Mouse (Mus musculus) heart, postnatal 0 days (tissue): ENCODE data around the gene Gm27021. TPM values are rescaled to one million over a fixed set of nuclear protein-coding genes. Genes with fewer than 3 reads are reported as not detected.

Experiments
- ATAC-seq: fragments of 200-750 bp; cut with Nextera tagmentation; 2 replicates; pipeline ENCODE4 v1.8.0; 2017; ENCODE audit warnings: low read depth, moderate number of reproducible peaks, moderate library complexity; ENCODE audit not compliant: insufficient read depth
- DNase-seq: peaks from one replicate; pipeline ENCODE4 v3.0.0-alpha.2; 2016; ENCODE audit warnings: low spot score
- H3K27ac ChIP-seq: fragments of 300-500 bp; sonication (generic); 2 replicates; pipeline ENCODE4 v1.5.1; 2014; ENCODE audit warnings: low read depth, mild to moderate bottlenecking
- H3K27me3 ChIP-seq: fragments of 300-500 bp; sonication (generic); 2 replicates; pipeline ENCODE4 v1.6.1; 2014; ENCODE audit warnings: low read length, mixed read lengths; ENCODE audit not compliant: control insufficient read depth, insufficient read depth
- H3K36me3 ChIP-seq: fragments of 300-500 bp; sonication (generic); replicated peaks from 2 replicates; pipeline ENCODE4 v1.6.1; 2014; ENCODE audit warnings: low read length, mixed read lengths; ENCODE audit not compliant: control insufficient read depth, insufficient read depth
- H3K4me1 ChIP-seq: fragments of 300-500 bp; sonication (generic); 2 replicates; pipeline ENCODE4 v1.6.1; 2014; ENCODE audit warnings: antibody characterized with exemption; ENCODE audit not compliant: control insufficient read depth, insufficient read depth
- H3K4me2 ChIP-seq: fragments of 300-500 bp; sonication (generic); 2 replicates; pipeline ENCODE4 v1.6.1; 2014; ENCODE audit warnings: low read depth, mild to moderate bottlenecking, low read length, moderate library complexity
- H3K4me3 ChIP-seq: fragments of 300-500 bp; sonication (generic); 2 replicates; pipeline ENCODE4 v1.5.1; 2014; ENCODE audit warnings: low read depth, low read length
- H3K9ac ChIP-seq: fragments of 300-500 bp; sonication (generic); replicated peaks from 2 replicates; pipeline ENCODE4 v1.6.1; 2014; ENCODE audit warnings: low read depth, low read length, mixed read lengths
- H3K9me3 ChIP-seq: fragments of 300-500 bp; sonication (generic); replicated peaks from 2 replicates; pipeline ENCODE4 v1.6.1; 2016; ENCODE audit warnings: low read length; ENCODE audit not compliant: control insufficient read depth
- CTCF ChIP-seq: IDR thresholded peaks from 2 replicates; pipeline ENCODE4 v1.5.1; 2016; ENCODE audit warnings: antibody characterized with exemption, control low read depth, low read depth
- EP300 ChIP-seq: IDR thresholded peaks from 2 replicates; pipeline ENCODE4 v1.6.1; 2016; ENCODE audit warnings: antibody characterized with exemption, low read depth
- WGBS: fragments of 180-500 bp; shearing (Covaris S2); extraction: QIAGEN DNeasy Blood & Tissue Kit; methylation state at CpG from one replicate; pipeline ENCODE4 v1.1.7; 2014; 5-methylcytosine and 5-hydroxymethylcytosine counted together
- polyA plus RNA-seq: library from polyadenylated mRNA; unstranded; fragments of >200 nt; fragmentation: Nextera tagmentation; extraction: Ambion mirVana; gene quantifications from 2 replicates; pipeline ENCODE4 v1.2.1, GENCODE M21; 2015
- total RNA-seq: library from RNA; depleted of rRNA; stranded (reverse); fragments of >200 nt; gene quantifications from 2 replicates; pipeline ENCODE4 v1.2.3, GENCODE M21; 2014; ENCODE audit warnings: low replicate concordance

The Gm27021 gene
- total and polyA plus RNA-seq, 2 experiments from 2014 or later, result 1.1 to 5.4 TPM

DNA sequence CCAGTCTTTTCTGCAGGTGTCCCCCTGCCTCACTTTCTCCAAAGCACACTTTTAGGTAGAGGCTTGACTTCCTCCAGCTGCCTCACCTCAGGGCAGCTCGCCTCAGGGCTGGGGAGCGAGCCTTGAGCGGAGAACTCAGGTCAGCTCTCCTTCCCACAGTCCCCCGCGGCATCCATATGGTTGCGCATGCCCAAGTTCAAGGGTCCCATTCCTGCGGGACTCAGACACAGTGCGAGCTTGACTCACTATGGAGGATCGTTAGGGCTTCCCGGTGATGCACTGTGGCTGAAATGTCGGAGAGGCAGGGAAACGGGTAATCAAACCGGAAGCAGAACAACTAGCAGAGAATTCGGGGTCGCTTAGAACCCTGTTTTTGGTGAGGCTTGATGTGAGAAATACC, 37.3 kb upstream of the Gm27021 start:
- DNase-seq, result no peak
- no peaks in the 10 kb centered on the region for H3K9me3 ChIP-seq
- H3K27me3 ChIP-seq, result no peaks in the 10 kb centered on the region; the same call in 1 of the 2 replicates
- TF ChIP-seq EP300 (no peak), CTCF (no peak)
- no peak overlapping the region for H3K4me3 ChIP-seq
- H3K4me1 ChIP-seq, result 0 out of 2 replicates have a peak, but pooled peaks cover under 1% of the 10 kb centered on the region
- H3K36me3 ChIP-seq, result no peaks in the 10 kb centered on the region
- no peak overlapping the region for H3K9ac ChIP-seq
- H3K27ac ChIP-seq, result no peak overlapping the region
- no peak for ATAC-seq
- no peak overlapping the region for H3K4me2 ChIP-seq
- 82% methylated on average over 15 of the region's 15 CpGs for WGBS

GRCm38 (mm10) chr8:120704203-120704602, 36.3 kb upstream of the Gm27021 start:
- no peak for TF ChIP-seq EP300
- no peak for TF ChIP-seq CTCF
- H3K27me3 ChIP-seq, result no peaks in the 10 kb centered on the region; the same call in 1 of the 2 replicates
- 67% methylated on average over 9 of the region's 9 CpGs for WGBS

DNA sequence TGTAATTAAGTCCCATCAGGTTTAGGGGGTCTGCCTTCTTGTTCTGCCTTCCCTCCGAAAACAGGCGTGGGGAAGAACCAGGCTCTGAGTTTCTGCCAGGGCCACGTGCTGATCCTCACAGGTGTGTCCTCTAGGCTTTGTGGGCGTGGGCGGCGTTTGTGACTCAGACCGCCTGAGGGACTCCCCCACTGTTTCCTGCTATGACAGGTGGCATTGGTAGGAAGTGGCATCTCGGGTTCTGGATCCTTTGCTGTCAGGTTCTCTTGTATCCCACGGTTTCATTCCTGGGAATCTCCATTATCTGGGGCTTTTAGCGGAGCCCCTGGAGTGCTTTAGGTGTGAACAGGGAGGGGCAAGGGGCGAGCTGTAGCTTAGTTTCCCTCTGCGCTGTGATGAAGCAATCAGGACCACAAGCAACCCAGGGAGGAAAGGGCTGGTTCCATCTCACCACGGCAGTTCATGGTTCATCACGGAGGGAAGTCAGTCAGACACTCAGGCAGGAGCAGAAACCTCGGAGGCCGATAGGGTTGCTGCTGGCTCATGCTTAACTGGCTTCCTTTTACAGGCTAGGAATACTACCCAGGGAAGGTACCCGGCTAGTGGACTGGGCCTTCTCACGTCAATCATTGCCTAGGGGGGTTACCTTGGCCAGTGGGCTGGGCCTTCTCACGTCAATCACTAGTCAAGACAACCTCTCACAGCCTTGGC, 34.0 kb upstream of the Gm27021 start:
- Histone ChIP-seq H3K27ac (no peak overlapping the region), H3K27me3 (no peaks in the 10 kb centered on the region; the same call in 1 of the 2 replicates), H3K4me2 (no peak overlapping the region), H3K4me3 (no peak overlapping the region), H3K9ac (no peak overlapping the region), H3K36me3 (no peaks in the 10 kb centered on the region), H3K9me3 (no peaks in the 10 kb centered on the region), H3K4me1 (peaks cover 7% of the 10 kb centered on the region; the same call in 1 of the 2 replicates)
- WGBS, result 47% methylated on average over 19 of the region's 19 CpGs
- ATAC-seq (no peak), DNase-seq (no peak)
- TF ChIP-seq CTCF (no peak), EP300 (no peak)

More at GRCm38 (mm10) chr8:120704203-120704602, 36.3 kb upstream of the Gm27021 start:
- DNase-seq, result no peak
- Histone ChIP-seq H3K9me3 (no peaks in the 10 kb centered on the region), H3K4me2 (no peak overlapping the region), H3K9ac (no peak overlapping the region), H3K36me3 (no peaks in the 10 kb centered on the region), H3K27ac (0 out of 2 replicates have a peak overlapping the region, but pooled peaks have one; percentile 11), H3K4me3 (no peak overlapping the region), H3K4me1 (peaks cover 7% of the 10 kb centered on the region; the same call in 1 of the 2 replicates)
- ATAC-seq, result no peak

- Histone ChIP-seq H3K27ac (peak overlapping the region; percentile 70), H3K36me3 (no peaks in the 10 kb centered on the region)
Observed at GRCm38 (mm10) chr8:120700053-120700452, 32.2 kb upstream of the Gm27021 start.

DNA sequence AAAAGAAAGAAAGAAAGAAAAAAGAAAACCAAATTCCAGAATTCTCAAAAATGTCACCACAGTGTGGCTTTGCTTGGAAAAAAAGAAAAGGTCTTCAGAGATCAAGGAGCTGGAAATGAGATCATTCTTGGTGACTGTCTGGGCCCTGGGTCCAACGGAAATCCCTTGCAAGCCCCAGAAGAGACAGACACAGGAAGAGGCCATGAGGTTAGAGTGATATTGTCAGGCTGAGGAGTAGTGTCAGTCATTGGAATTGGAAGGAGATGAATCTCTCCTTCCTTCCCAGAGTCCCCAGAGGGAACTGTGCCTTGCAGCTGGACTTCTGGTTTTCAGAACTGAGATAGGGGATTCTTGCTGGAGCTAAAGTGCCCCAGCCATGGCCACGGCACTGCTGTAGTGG, 31.7 kb upstream of the Gm27021 start:
- TF ChIP-seq EP300, result no peak
- no peak for TF ChIP-seq CTCF
- no peak overlapping the region for H3K9ac ChIP-seq
- DNase-seq, result peak; percentile 50
- 49% methylated on average over 2 of the region's 2 CpGs for WGBS
- H3K36me3 ChIP-seq, result no peaks in the 10 kb centered on the region
- H3K27ac ChIP-seq, result peak overlapping the region; percentile 70
- H3K4me3 ChIP-seq, result no peak overlapping the region
- no peak overlapping the region for H3K4me2 ChIP-seq
- peaks cover 6% of the 10 kb centered on the region; the same call in 1 of the 2 replicates for H3K27me3 ChIP-seq
- 0 out of 2 replicates have a peak, but pooled peaks have one; percentile 22 for ATAC-seq
- H3K9me3 ChIP-seq, result no peaks in the 10 kb centered on the region
- H3K4me1 ChIP-seq, result peaks cover 7% of the 10 kb centered on the region; the same call in 1 of the 2 replicates

More at GRCm38 (mm10) chr8:120700053-120700452, 32.2 kb upstream of the Gm27021 start:
- Histone ChIP-seq H3K4me3 (no peak overlapping the region), H3K9ac (no peak overlapping the region), H3K27me3 (peaks cover 6% of the 10 kb centered on the region; the same call in 1 of the 2 replicates), H3K9me3 (no peaks in the 10 kb centered on the region), H3K4me1 (peaks cover 7% of the 10 kb centered on the region; the same call in 1 of the 2 replicates), H3K4me2 (no peak overlapping the region)
- 62% methylated on average over 4 of the region's 4 CpGs for WGBS
- DNase-seq (no peak), ATAC-seq (no peak)
- TF ChIP-seq EP300 (no peak), CTCF (no peak)
